Mouse (Mus musculus): ENCODE results near the gene Rbp7. TPM values are rescaled to one million over a fixed set of nuclear protein-coding genes. Genes with fewer than 3 reads are reported as not detected.
"Not testable (repeated sequence)": the region's sequence is repeated elsewhere in the genome, so short reads cannot be mapped to it uniquely, and the experiment has no call there.

Rbp7 gene
- polyA plus RNA-seq, 1 experiment, result not detected

DNA sequence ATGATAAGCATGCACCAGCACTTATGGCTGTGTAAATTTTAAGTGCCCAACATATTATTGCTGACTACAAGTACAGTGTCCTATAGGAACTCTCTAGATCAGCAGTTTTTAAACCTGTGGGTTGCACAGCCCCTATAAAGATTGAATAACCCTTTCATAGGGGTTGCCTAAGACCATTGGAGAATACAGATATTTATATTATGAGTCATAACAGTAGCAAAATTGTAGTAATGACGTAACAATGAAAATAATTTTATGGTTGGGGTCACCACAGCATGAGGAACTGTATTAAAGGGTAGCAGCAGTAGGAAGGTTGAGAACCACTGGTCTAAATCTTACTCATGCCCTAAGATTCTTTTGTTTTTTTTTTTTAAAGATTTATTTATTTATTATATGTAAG, 4.6 kb upstream of the Rbp7 start:
- H3K79me3 ChIP-seq (ENCODE audit: low read depth), result no peaks in the 10 kb centered on the region

DNA sequence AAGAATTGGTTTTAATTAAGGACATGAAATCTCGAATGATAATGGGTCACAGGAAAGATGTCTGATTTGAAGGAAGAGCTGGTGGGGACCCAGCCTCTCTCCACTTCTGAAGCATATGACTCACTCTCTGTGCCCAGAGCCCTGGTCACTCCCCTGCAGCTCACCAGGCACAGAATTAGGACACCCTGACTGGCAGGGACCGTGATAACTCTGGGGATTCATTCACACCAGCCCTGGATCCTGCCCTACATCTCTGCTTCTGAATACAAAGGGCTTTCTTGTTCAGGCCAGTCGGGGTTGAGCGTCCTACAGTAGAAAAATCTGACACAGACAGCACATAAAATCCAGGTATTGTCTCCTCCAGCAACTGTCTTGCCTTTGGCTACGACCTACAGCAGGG, 3.7 kb upstream of the Rbp7 start:
- no peaks in the 10 kb centered on the region for H3K79me2 ChIP-seq (ENCODE audit: control insufficient read depth, insufficient read depth)
- no peak overlapping the region for H3K4me3 ChIP-seq (ENCODE audit: insufficient read depth, poor library complexity, severe bottlenecking)
- H3K27me3 ChIP-seq (ENCODE audit: control insufficient read depth, insufficient read depth, insufficient read length), result no peaks in the 10 kb centered on the region
- no peak for TF ChIP-seq USF1 (IDR thresholded peaks at IDR 0.05; ENCODE audit: low read depth)
- no peak for TF ChIP-seq MYOG (IDR thresholded peaks at IDR 0.05; ENCODE audit: control insufficient read depth, extremely low read depth, insufficient read length)
- TF ChIP-seq FOSL1 (IDR thresholded peaks at IDR 0.05; ENCODE audit: insufficient read depth, low read length, poor library complexity, severe bottlenecking), result no peak
- TF ChIP-seq MYOD1 (IDR thresholded peaks at IDR 0.05; ENCODE audit: control insufficient read depth, insufficient read length, low read depth), result no peak
- TF ChIP-seq MAX (IDR thresholded peaks at IDR 0.05), result no peak
- no peak for TF ChIP-seq CTCF (IDR thresholded peaks at IDR 0.05; ENCODE audit: control insufficient read depth, insufficient read depth, insufficient read length)
- no peak for TF ChIP-seq CEBPB (IDR thresholded peaks at IDR 0.05; ENCODE audit: low read depth)
- no peaks in the 10 kb centered on the region for H3K36me3 ChIP-seq (ENCODE audit: control insufficient read depth, insufficient read depth)
- H3K79me3 ChIP-seq (ENCODE audit: low read depth), result no peaks in the 10 kb centered on the region
- no peak overlapping the region for H3ac ChIP-seq (ENCODE audit: control insufficient read depth, insufficient read length, low read depth)

More for the DNA sequence above, 4.6 kb upstream of the Rbp7 start:
- no peaks in the 10 kb centered on the region for H3K27me3 ChIP-seq (ENCODE audit: control insufficient read depth, insufficient read depth, insufficient read length)
- no peak for TF ChIP-seq MYOG (IDR thresholded peaks at IDR 0.05; ENCODE audit: control insufficient read depth, extremely low read depth, insufficient read length)
- TF ChIP-seq CEBPB (IDR thresholded peaks at IDR 0.05; ENCODE audit: low read depth), result peak; percentile 73
- H3K36me3 ChIP-seq (ENCODE audit: control insufficient read depth, insufficient read depth), result no peaks in the 10 kb centered on the region
- no peak overlapping the region for H3ac ChIP-seq (ENCODE audit: control insufficient read depth, insufficient read length, low read depth)
- H3K79me2 ChIP-seq (ENCODE audit: control insufficient read depth, insufficient read depth), result no peaks in the 10 kb centered on the region
- H3K4me3 ChIP-seq (ENCODE audit: insufficient read depth, poor library complexity, severe bottlenecking), result no peak overlapping the region

DNA sequence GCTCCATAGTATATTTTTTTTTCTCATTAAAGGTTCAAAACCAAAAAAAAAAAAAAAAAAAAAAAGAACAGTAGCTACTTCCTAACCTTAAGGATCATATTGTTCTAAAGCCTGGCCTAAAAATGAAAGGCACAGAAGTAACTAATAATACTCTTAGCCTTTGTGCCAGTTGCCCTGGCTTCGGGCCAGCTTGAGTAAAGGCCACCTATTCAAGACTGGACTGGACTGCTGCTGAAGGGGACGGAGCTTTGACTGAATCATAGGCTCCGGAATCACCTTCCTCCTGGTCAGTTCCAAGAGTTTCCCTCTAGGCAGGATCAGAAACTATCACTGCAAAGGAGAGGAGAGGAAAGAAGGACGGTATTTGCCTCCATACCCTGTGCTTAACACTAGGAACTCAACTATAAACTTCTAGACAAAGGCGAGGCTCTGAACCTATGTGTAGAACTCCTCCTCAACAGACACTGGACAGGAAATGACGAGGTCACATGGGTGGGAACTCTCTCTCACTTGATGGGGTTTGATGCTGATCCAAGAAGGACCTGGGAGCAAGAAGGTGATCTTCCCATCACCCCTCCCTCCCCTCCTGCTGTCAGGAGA, 3.2 kb upstream of the Rbp7 start:
- TF ChIP-seq USF1 (IDR thresholded peaks at IDR 0.05; ENCODE audit: low read depth), result peak; percentile 1
- no peak for TF ChIP-seq CTCF (IDR thresholded peaks at IDR 0.05; ENCODE audit: control insufficient read depth, insufficient read depth, insufficient read length)
- no peaks in the 10 kb centered on the region for H3K79me2 ChIP-seq (ENCODE audit: control insufficient read depth, insufficient read depth)
- no peak overlapping the region for H3ac ChIP-seq (ENCODE audit: control insufficient read depth, insufficient read length, low read depth)

DNA sequence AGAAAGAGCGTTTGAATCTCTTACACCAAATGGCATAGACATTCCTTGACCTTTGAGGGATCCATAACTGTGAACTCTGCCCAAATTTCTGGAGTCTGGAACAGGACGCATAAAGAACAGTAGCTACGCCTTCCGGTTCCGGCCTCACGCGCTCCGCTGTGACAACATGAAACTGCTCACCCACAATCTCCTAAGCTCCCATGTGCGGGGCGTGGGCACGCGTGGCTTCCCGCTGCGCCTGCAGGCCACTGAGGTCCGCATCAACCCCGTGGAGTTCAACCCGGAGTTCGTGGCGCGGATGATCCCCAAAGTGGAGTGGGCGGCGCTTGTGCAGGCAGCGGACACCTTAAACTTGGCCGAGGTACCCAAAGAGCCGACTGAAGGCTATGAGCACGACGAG, 2.4 kb upstream of the Rbp7 start:
- not testable (repeated sequence) for H3K36me3 ChIP-seq (ENCODE audit: control insufficient read depth, insufficient read depth); H3K79me2 ChIP-seq (ENCODE audit: control insufficient read depth, insufficient read depth); H3K79me3 ChIP-seq (ENCODE audit: low read depth); H3ac ChIP-seq (ENCODE audit: control insufficient read depth, insufficient read length, low read depth); H3K27me3 ChIP-seq (ENCODE audit: control insufficient read depth, insufficient read depth, insufficient read length); H3K4me3 ChIP-seq (ENCODE audit: insufficient read depth, poor library complexity, severe bottlenecking)

More for the DNA sequence above, 3.2 kb upstream of the Rbp7 start:
- H3K79me3 ChIP-seq (ENCODE audit: low read depth), result no peaks in the 10 kb centered on the region
- H3K4me3 ChIP-seq (ENCODE audit: insufficient read depth, poor library complexity, severe bottlenecking), result no peak overlapping the region
- no peaks in the 10 kb centered on the region for H3K27me3 ChIP-seq (ENCODE audit: control insufficient read depth, insufficient read depth, insufficient read length)
- H3K36me3 ChIP-seq (ENCODE audit: control insufficient read depth, insufficient read depth), result no peaks in the 10 kb centered on the region

DNA sequence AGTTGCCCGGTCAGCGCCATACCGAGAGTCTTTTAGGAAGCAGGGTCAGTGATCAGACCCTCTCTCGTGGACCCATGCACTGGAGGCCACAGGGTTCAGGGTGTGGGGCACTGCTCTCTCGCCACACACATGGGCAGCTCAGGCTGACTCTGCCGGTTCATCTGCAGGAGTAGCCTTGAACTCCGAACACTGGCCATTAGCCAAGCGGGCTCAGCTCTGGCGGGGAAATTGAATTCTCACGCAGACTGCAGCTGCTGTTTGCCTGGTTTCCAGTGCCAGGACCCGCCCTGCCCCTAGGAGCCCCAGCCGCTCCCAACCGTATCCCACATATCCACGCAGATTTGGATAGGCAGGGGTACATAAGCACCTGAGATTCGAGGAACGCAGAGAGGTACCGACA, 515 bp downstream of the Rbp7 start:
- no peak overlapping the region for H3K4me3 ChIP-seq (ENCODE audit: insufficient read depth, poor library complexity, severe bottlenecking)

DNA sequence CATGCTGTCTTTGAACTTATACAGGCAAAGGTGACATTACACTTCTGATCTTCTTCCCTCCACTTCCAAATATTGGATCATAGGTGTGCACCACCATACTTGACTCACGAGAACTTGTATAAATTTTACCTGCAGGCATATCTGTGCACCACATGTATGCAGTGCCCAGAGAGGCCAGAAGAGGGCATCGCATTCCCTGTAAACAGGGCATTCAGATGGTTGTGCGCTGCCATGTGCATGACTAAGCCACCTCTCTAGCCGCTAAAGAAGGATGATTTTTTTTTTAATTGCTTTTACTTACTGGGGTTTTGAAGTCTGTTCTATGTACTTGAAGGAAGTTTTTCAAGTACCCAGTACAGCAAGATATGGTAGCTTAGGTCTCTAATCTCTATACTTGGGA, 1.1 kb downstream of the Rbp7 start:
- Histone ChIP-seq H3ac (ENCODE audit: control insufficient read depth, insufficient read length, low read depth) (no peak overlapping the region), H3K79me2 (ENCODE audit: control insufficient read depth, insufficient read depth) (no peaks in the 10 kb centered on the region), H3K4me3 (ENCODE audit: insufficient read depth, poor library complexity, severe bottlenecking) (no peak overlapping the region), H3K27me3 (ENCODE audit: control insufficient read depth, insufficient read depth, insufficient read length) (no peaks in the 10 kb centered on the region), H3K36me3 (ENCODE audit: control insufficient read depth, insufficient read depth) (no peaks in the 10 kb centered on the region), H3K79me3 (ENCODE audit: low read depth) (no peaks in the 10 kb centered on the region)
- TF ChIP-seq FOSL1 (IDR thresholded peaks at IDR 0.05; ENCODE audit: insufficient read depth, low read length, poor library complexity, severe bottlenecking) (no peak), MYOG (IDR thresholded peaks at IDR 0.05; ENCODE audit: control insufficient read depth, extremely low read depth, insufficient read length) (no peak), CTCF (IDR thresholded peaks at IDR 0.05; ENCODE audit: control insufficient read depth, insufficient read depth, insufficient read length) (peak; percentile 32), MYOD1 (IDR thresholded peaks at IDR 0.05; ENCODE audit: control insufficient read depth, insufficient read length, low read depth) (no peak), CEBPB (IDR thresholded peaks at IDR 0.05; ENCODE audit: low read depth) (no peak), MAX (IDR thresholded peaks at IDR 0.05) (peak; percentile 29)

More for the DNA sequence above, 515 bp downstream of the Rbp7 start:
- TF ChIP-seq USF1 (IDR thresholded peaks at IDR 0.05; ENCODE audit: low read depth), result no peak
- no peak for TF ChIP-seq MAX (IDR thresholded peaks at IDR 0.05)
- TF ChIP-seq CEBPB (IDR thresholded peaks at IDR 0.05; ENCODE audit: low read depth), result no peak
- no peak for TF ChIP-seq MYOG (IDR thresholded peaks at IDR 0.05; ENCODE audit: control insufficient read depth, extremely low read depth, insufficient read length)
- no peak for TF ChIP-seq MYOD1 (IDR thresholded peaks at IDR 0.05; ENCODE audit: control insufficient read depth, insufficient read length, low read depth)
- TF ChIP-seq CTCF (IDR thresholded peaks at IDR 0.05; ENCODE audit: control insufficient read depth, insufficient read depth, insufficient read length), result no peak
- no peak for TF ChIP-seq FOSL1 (IDR thresholded peaks at IDR 0.05; ENCODE audit: insufficient read depth, low read length, poor library complexity, severe bottlenecking)
- Histone ChIP-seq H3ac (ENCODE audit: control insufficient read depth, insufficient read length, low read depth) (no peak overlapping the region), H3K27me3 (ENCODE audit: control insufficient read depth, insufficient read depth, insufficient read length) (no peaks in the 10 kb centered on the region), H3K79me2 (ENCODE audit: control insufficient read depth, insufficient read depth) (no peaks in the 10 kb centered on the region), H3K36me3 (ENCODE audit: control insufficient read depth, insufficient read depth) (no peaks in the 10 kb centered on the region), H3K79me3 (ENCODE audit: low read depth) (no peaks in the 10 kb centered on the region)

Measured in C2C12 (cell line).